In genomic region chr11:70040184-70040583, GRCm38 (mm10) we compare ENCODE assay signal across 24 mouse cellular contexts.
"Had no signal": no experiment of that assay in that cellular context is flagged by ENCODE, and none has a peak within 500 bp of the region (broad histone marks: within the 10 kb centered on the region; RNA-seq: fewer than 3 reads in every experiment).

No protein-coding gene starts in this region.

- H3K4me3 ChIP-seq: limb, embryonic 10.5 days; limb, embryonic 13.5 days; liver, embryonic 12.5 days; liver, embryonic 15.5 days; lung, embryonic 15.5 days; megakaryocyte, embryonic 14.5 days; midbrain, embryonic 10.5 days; neural tube, embryonic 12.5 days; neural tube, embryonic 15.5 days had no signal

- DNase-seq: kidney, adult 18-20 months; kidney, adult 9 months; kidney, postnatal 14 days; kidney, postnatal 4 days; layer of hippocampus, postnatal 36 days; liver; lung, adult 18-20 months; lung, postnatal 10 days; lung, postnatal 36 days; midbrain, embryonic 14.5 days; right cerebral cortex, adult 18-20 months; right cerebral cortex, postnatal 14 days; right cerebral cortex, postnatal 4 days; thymus, postnatal 25 days had no signal

- H3K27ac ChIP-seq: limb, embryonic 10.5 days; limb, embryonic 13.5 days; liver, embryonic 12.5 days; liver, embryonic 15.5 days; lung, embryonic 15.5 days; midbrain, embryonic 10.5 days; neural tube, embryonic 12.5 days; neural tube, embryonic 15.5 days; stomach, postnatal 0 days had no signal
